Mouse (Mus musculus) mouse embryonic stem cell (cell line): ENCODE measurements around the gene Ptcd1.
"Not testable (repeated sequence)": the region's sequence is repeated elsewhere in the genome, so short reads cannot be mapped to it uniquely, and the experiment has no call there.

ENCODE experiments used
- in situ Hi-C, 2 experiments: fragments of 300-500 bp; cut with MboI; formaldehyde crosslinking; loops; 1 replicate in 1 of 2; 3 replicates in 1 of 2; pipeline ENCODE4 v1.14.3; 2019 to 2020; ENCODE audit warnings: low sequenced_read_pairs in 2 of 2, low pct_unique_long_range_greater_than_20kb in 1 of 2, mixed read lengths in 1 of 2; ENCODE audit not compliant: unreplicated experiment in 1 of 2

Gene Ptcd1

GRCm38 (mm10) chr5:145185244-145185643 lies 18.3 kb upstream of the Ptcd1 start:
- in situ Hi-C loops, result no loop called here

- in situ Hi-C loops, result no loop called here
Measured at GRCm38 (mm10) chr5:145178461-145178980, 11.6 kb upstream of the Ptcd1 start.

GRCm38 (mm10) chr5:145167306-145167661 lies 376 bp upstream of the Ptcd1 start:
- in situ Hi-C loops, result no loop called here

- in situ Hi-C loops, result no loop called here
Measured at GRCm38 (mm10) chr5:145165184-145165583, 1.7 kb downstream of the Ptcd1 start.

- in situ Hi-C loops, result no loop called here
Measured at GRCm38 (mm10) chr5:145164710-145165109, 2.2 kb downstream of the Ptcd1 start.

GRCm38 (mm10) chr5:145161361-145161760 lies 5.5 kb downstream of the Ptcd1 start:
- in situ Hi-C loops, result no loop called here

GRCm38 (mm10) chr5:145152690-145153089 lies 14.2 kb downstream of the Ptcd1 start:
- in situ Hi-C loops, result no loop called here

- in situ Hi-C loops, result no loop called here
Measured at GRCm38 (mm10) chr5:145149294-145149693, 17.6 kb downstream of the Ptcd1 start.

- in situ Hi-C loops, result no loop called here
Measured at GRCm38 (mm10) chr5:145147748-145148147, 19.2 kb downstream of the Ptcd1 start.

GRCm38 (mm10) chr5:145140611-145141010 lies 26.3 kb downstream of the Ptcd1 start:
- in situ Hi-C loops, result no loop called here

- in situ Hi-C loops, result no loop called here
Measured at GRCm38 (mm10) chr5:145139571-145140519, 27.1 kb downstream of the Ptcd1 start, which contains the start of the genes Pdap1 and Bud31. Gene Pdap1, minus strand, starts transcription at chr5:145140238. Gene Bud31, plus strand, starts transcription at chr5:145140362.

GRCm38 (mm10) chr5:145138836-145139235 lies 28.1 kb downstream of the Ptcd1 start:
- in situ Hi-C loops, result no loop called here

GRCm38 (mm10) chr5:145133275-145133674 lies 33.6 kb downstream of the Ptcd1 start:
- in situ Hi-C loops, result not testable (repeated sequence)

- in situ Hi-C loops, result no loop called here
Measured at GRCm38 (mm10) chr5:145130995-145131394, 35.9 kb downstream of the Ptcd1 start.

- in situ Hi-C loops, result no loop called here
Measured at GRCm38 (mm10) chr5:145130191-145130590, 36.7 kb downstream of the Ptcd1 start.

- in situ Hi-C loops, result not testable (repeated sequence)
Measured at GRCm38 (mm10) chr5:145129773-145130172, 37.1 kb downstream of the Ptcd1 start.

GRCm38 (mm10) chr5:145129124-145129523 lies 37.8 kb downstream of the Ptcd1 start:
- in situ Hi-C loops, result no loop called here

GRCm38 (mm10) chr5:145126580-145126979 lies 40.3 kb downstream of the Ptcd1 start:
- in situ Hi-C loops, result no loop called here

GRCm38 (mm10) chr5:145123396-145123795 lies 43.5 kb downstream of the Ptcd1 start:
- in situ Hi-C loops, result no loop called here

GRCm38 (mm10) chr5:145120921-145121320 lies 46.0 kb downstream of the Ptcd1 start:
- in situ Hi-C loops, result no loop called here
